Mouse (Mus musculus) spleen, postnatal 36 days (tissue): Measurements from ENCODE around the gene Slit3.

ENCODE experiments used
- DNase-seq, 2 experiments: peaks; one replicate each; pipeline ENCODE4 v3.0.0; 2022; ENCODE audit warnings: low spot score in 2 of 2, mixed read lengths in 1 of 2

Gene Slit3

GRCm38 (mm10) chr11:35626161-35626885 lies 505.3 kb downstream of the Slit3 start:
- DNase-seq: no peak

- DNase-seq: no peak
Measured at GRCm38 (mm10) chr11:35627815-35628214, 506.8 kb downstream of the Slit3 start.

- DNase-seq: no peak
Measured at GRCm38 (mm10) chr11:35632262-35632661, 511.2 kb downstream of the Slit3 start.

- no peak for DNase-seq
Measured at GRCm38 (mm10) chr11:35637102-35637501, 516.1 kb downstream of the Slit3 start.

- DNase-seq: no peak
Measured at GRCm38 (mm10) chr11:35638862-35639384, 517.9 kb downstream of the Slit3 start.

GRCm38 (mm10) chr11:35639428-35639827 lies 518.4 kb downstream of the Slit3 start:
- no peak for DNase-seq

GRCm38 (mm10) chr11:35651286-35651685 lies 530.3 kb downstream of the Slit3 start:
- DNase-seq: no peak

DNA sequence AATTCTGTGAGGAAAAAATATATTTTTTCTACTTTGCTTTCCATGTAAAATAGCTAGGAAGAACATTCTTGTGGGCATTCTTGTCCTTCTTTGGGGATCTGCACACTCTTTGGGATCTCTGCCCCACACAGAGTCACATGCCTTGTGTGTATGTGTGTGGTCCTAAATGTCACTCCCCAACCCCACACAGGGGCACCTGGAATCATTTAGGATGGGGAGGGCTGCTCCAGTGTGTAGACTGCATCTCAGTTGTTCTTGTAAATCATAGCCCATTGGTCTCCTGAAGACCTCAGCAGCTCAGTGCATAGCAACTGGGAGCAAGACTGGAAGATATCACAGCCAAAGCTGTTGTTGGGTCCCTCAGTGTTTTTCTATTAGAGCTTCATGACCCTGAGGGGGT lies 534.8 kb downstream of the Slit3 start:
- DNase-seq: no peak

GRCm38 (mm10) chr11:35657582-35657981 lies 536.6 kb downstream of the Slit3 start:
- no peak for DNase-seq

DNA sequence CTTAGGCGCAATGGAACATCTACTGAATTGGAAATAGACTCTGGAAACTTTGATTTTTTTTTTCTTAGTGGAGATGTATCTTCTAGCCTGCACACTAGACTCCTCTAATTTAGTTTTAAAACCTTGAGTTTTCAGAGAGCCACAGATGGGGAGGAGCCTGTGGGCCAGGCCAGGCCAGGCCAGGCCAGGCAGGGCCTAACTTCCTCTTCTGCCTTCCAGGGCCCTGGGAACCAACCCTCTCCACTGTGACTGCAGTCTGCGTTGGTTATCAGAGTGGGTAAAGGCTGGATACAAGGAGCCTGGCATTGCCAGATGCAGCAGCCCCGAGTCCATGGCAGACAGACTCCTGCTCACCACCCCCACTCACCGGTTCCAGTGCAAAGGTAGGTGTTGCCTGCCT lies 539.9 kb downstream of the Slit3 start:
- DNase-seq: no peak

DNA sequence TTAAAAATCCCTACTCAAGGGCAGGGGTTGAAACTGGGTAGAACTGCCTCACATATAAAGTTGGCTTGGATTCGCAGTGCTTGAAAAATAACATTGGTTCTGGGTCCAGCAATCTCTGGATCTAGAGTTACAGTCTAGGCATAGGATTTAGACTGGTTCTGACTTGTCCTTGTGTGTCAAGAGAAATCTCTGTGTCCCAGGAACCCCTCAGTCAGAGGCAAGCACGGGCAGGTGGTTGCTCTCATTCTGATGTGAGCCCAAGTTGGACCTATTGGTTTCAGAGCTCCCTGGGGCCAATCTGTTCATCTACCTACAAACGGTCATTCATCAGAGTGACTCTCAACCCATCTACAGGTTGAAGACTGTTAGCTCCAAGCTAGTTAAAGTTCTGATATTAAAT lies 541.9 kb downstream of the Slit3 start:
- no peak for DNase-seq

- no peak for DNase-seq
Measured at GRCm38 (mm10) chr11:35663661-35664060, 542.6 kb downstream of the Slit3 start.

DNA sequence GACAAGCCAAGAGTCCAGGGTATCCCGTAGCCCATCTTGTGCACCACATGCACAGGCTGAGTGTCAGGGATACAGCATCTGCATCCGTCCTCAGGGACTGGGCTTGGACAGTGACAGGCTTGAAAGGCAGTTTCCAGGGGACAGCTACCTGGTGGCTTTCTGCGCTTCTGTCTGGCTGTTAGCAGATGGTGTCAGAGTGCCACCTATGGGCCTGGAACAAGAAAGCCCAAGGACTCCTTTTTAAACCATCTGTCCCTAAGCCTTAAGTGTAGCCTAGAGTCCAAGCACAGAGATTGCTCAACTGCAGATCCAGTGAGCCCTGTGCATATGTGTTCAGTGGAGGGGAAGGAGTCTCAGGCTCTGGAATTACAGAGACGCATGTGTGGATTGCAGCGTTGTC lies 544.0 kb downstream of the Slit3 start:
- no peak for DNase-seq

- no peak for DNase-seq
Measured at GRCm38 (mm10) chr11:35667428-35667827, 546.4 kb downstream of the Slit3 start.

DNA sequence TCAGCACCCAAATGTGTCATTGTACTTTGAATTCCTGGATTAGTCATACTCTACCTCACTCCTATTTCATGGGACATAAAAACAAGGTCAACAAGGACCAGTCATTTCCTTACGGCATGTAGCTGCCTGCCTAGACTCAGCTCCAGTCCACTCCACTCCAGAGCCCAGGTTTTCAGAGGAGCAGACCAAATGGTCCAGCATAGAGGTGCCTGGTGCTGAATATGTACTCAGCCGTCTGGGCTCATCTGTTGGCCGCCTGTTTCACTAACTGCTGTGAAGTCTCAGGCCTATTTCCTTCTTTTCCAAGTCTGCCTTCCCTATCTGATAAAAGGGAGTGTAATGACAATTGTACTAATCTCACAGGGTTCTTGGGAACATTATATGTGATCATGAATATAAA lies 547.1 kb downstream of the Slit3 start:
- no peak for DNase-seq

DNA sequence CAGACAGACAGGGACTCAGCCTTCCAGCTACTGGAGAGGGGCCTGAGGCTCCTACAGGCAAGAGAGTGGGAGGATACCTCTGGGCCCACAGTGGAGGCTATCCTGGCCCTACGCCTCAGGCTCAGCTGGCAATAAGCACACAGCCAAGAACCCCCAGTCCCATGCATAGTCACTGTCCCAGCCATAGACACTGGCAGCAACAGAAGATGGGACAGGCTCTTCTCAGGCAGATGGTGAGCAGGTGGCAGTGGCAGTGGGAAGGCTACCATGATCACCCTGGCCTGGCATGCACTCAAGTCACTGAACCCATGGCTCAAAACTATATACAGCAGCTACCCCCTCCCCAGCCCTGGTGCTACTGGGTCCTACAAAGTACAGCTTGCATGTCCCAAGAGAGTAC lies 547.7 kb downstream of the Slit3 start:
- DNase-seq: no peak

- DNase-seq: no peak
Measured at GRCm38 (mm10) chr11:35669536-35669935, 548.5 kb downstream of the Slit3 start.

GRCm38 (mm10) chr11:35670181-35670580 lies 549.2 kb downstream of the Slit3 start:
- no peak for DNase-seq

DNA sequence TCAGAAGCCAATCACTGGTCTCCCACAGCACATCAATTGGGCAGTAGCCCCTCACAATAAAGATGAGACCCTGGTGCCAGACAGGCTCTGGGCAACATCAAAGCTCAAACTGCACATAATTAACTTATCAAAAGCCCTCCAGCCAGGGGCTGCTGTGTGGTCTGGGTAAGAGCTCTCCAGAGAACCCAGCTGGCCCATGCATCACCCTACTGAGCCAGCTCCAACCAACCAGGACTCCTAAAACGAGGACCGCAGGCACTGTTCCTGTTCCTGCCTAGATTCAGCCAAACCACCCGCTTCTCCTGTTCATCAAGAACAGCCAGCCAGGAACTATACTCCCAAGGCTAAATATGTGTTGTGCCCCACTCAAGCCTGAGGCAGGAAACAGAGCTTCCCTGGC lies 549.7 kb downstream of the Slit3 start:
- no peak for DNase-seq

- no peak for DNase-seq
Measured at GRCm38 (mm10) chr11:35673050-35673449, 552.0 kb downstream of the Slit3 start.

GRCm38 (mm10) chr11:35674242-35674641 lies 553.2 kb downstream of the Slit3 start:
- DNase-seq: no peak

GRCm38 (mm10) chr11:35676744-35677143 lies 555.7 kb downstream of the Slit3 start:
- no peak for DNase-seq

DNA sequence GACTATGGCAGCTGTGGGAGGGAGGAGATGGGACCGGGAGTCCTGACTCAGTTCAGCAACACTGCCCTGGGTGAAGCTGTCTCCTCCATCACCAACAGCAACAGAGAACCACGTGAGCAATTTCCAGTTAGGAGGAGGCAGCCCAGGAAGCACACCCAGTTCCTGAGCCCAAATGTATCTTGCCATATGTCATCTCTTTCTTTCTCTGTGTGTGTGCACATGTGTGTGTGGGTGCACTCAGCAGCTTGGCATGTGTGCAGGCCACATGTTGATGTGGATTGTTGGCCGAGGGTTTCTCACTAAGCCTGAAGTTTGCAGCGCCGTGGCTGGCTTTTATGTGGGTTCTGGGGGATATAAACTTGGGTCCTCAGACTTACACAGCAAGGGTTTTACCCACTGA lies 559.0 kb downstream of the Slit3 start:
- DNase-seq: no peak

DNA sequence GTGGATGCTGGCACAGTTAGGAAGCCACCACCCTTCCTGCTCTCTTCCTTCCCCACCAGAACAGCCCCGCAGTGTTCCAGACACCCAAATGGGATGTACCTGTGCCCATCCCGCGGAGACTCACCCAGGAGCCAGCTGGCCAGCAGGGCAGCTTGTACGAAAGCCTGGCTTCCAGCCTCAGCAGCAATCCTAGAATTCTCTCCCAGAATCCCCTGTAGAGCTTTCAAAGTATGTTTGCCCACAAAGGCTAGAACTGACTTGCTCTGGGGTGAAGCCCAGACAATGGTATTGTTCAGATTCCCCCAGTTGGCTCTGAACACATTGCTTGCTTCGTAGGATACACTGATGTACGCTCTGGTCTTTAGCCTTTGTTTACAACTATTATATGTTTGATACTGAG lies 566.3 kb downstream of the Slit3 start:
- no peak for DNase-seq
